Mouse (Mus musculus) heart, adult 2 months (tissue): ENCODE measurements at regions not wholly inside any gene's neighbourhood (a gene's known extent, or its start where the extent isn't known, plus 50 kb on each side); places are given as distances from the start of the nearest gene placed in this dataset.

Source experiments
- DNase-seq, 2 experiments: peaks; one replicate each; pipeline ENCODE4 v3.0.0; 2021
- H3K27ac ChIP-seq: fragments of 200-600 bp; 2 replicates; pipeline ENCODE4 v1.8.1; 2022
- H3K27me3 ChIP-seq: fragments of 200-500 bp; 2 replicates; pipeline ENCODE4 v1.6.1; 2012; ENCODE audit warnings: mild to moderate bottlenecking, low read length, inconsistent platforms, mixed read lengths; ENCODE audit not compliant: control insufficient read depth, insufficient read depth
- H3K36me3 ChIP-seq: fragments of 200-500 bp; 2 replicates; pipeline ENCODE4 v1.6.1; 2012; ENCODE audit warnings: low read length, inconsistent platforms; ENCODE audit not compliant: control insufficient read depth, insufficient read depth
- H3K4me1 ChIP-seq: fragments of 200-500 bp; 2 replicates; pipeline ENCODE4 v1.6.1; 2011; ENCODE audit warnings: low read length; ENCODE audit not compliant: control insufficient read depth, insufficient read depth
- H3K4me3 ChIP-seq: fragments of 200-600 bp; 2 replicates; pipeline ENCODE4 v1.8.1; 2022
- H3K79me2 ChIP-seq: fragments of 200-500 bp; replicated peaks from 2 replicates; pipeline ENCODE4 v1.6.1; 2012; ENCODE audit warnings: mild to moderate bottlenecking, inconsistent platforms, low read length, moderate library complexity, mixed read lengths; ENCODE audit not compliant: control insufficient read depth, insufficient read depth
- H3K9ac ChIP-seq: fragments of 200-500 bp; 2 replicates; pipeline ENCODE4 v1.6.1; 2012; ENCODE audit warnings: low read depth, mild to moderate bottlenecking, control low read depth, inconsistent platforms, low read length, mixed read lengths
- CTCF ChIP-seq: fragments of 200-600 bp; IDR thresholded peaks from 2 replicates; pipeline ENCODE4 v1.8.1; 2022; ENCODE audit warnings: antibody characterized with exemption, mild to moderate bottlenecking, moderate library complexity
- EP300 ChIP-seq: fragments of 200-500 bp; IDR thresholded peaks from 2 replicates; pipeline ENCODE4 v1.6.1; 2011; ENCODE audit warnings: low read depth, low read length, control low read depth; ENCODE audit not compliant: insufficient read depth
- POLR2A ChIP-seq: fragments of 200-500 bp; IDR thresholded peaks from 2 replicates; pipeline ENCODE4 v1.6.1; 2011; ENCODE audit warnings: mild to moderate bottlenecking, low read depth, low read length, control low read depth; ENCODE audit not compliant: insufficient read depth
- WGBS: fragments of 180-500 bp; shearing (Covaris S2); methylation state at CpG from one replicate; pipeline ENCODE4 v1.1.7; 2018; 5-methylcytosine and 5-hydroxymethylcytosine counted together
- intact Hi-C: fragments of 180-260 bp; cut with DNase I; formaldehyde crosslinking; loops from one replicate; pipeline ENCODE4 v1.15.1; 2025

DNA sequence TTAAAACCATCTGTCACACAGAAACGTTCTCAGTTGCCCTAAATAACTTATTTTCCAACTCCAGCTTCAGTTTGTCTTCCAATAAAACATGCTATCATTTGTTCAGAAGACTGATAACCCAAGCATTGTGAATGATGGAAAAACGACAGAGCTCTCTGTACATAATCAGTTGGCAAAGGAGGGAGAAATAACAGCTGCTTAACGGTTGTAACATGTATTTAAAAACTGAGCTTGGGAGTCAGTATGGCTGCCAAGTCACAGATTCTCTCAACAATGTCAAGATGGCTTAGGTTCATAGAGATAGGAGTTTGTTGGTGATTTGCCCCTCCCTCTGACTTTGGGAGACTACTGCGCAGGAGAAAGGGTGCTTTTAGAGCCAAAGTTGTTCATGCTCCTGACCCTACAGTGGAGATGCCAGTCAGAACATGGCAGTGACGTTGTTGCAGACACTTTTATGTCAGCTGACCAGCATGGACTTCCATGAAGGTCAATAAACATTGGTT lies 140.2 kb downstream of the Qpct start:
- no peak overlapping the region for H3K27ac ChIP-seq
- H3K4me1 ChIP-seq: no peaks in the 10 kb centered on the region
- intact Hi-C loops: no loop called here
- no peak overlapping the region for H3K9ac ChIP-seq
- no peak overlapping the region for H3K4me3 ChIP-seq
- H3K36me3 ChIP-seq: no peaks in the 10 kb centered on the region
- no peak for DNase-seq
- H3K27me3 ChIP-seq: no peaks in the 10 kb centered on the region
- 30% methylated on average over 5 of the region's 5 CpGs for WGBS
- TF ChIP-seq EP300: no peak
- no peak for TF ChIP-seq CTCF
- TF ChIP-seq POLR2A: no peak
- H3K79me2 ChIP-seq: no peaks in the 10 kb centered on the region

DNA sequence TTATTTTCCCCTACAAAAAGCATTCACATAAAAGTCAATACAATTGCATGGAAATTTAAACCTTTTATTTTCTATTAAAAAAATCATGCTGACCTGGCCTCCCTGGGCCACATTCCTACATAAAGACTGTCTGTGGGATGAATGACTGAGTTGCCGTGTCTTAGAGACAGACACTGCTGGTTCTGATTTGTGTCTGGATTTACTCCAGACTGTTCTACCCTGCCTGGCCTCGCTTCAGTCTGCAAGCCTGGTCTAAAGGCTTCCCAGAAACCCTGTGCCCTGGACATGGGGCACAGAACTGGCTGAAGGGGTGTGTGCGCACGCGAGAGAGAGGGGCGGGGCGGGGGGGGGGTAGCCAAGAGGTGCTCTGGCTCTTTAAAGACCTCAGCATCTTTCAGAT lies 136.6 kb downstream of the Qpct start:
- intact Hi-C loops: no loop called here
- no peaks in the 10 kb centered on the region for H3K79me2 ChIP-seq
- WGBS: 81% methylated on average over 7 of the region's 7 CpGs
- no peak overlapping the region for H3K27ac ChIP-seq
- DNase-seq: no peak
- H3K36me3 ChIP-seq: no peaks in the 10 kb centered on the region
- no peak overlapping the region for H3K9ac ChIP-seq
- H3K4me3 ChIP-seq: no peak overlapping the region
- TF ChIP-seq POLR2A (no peak), CTCF (no peak), EP300 (no peak)
- H3K4me1 ChIP-seq: no peaks in the 10 kb centered on the region
- no peaks in the 10 kb centered on the region for H3K27me3 ChIP-seq

DNA sequence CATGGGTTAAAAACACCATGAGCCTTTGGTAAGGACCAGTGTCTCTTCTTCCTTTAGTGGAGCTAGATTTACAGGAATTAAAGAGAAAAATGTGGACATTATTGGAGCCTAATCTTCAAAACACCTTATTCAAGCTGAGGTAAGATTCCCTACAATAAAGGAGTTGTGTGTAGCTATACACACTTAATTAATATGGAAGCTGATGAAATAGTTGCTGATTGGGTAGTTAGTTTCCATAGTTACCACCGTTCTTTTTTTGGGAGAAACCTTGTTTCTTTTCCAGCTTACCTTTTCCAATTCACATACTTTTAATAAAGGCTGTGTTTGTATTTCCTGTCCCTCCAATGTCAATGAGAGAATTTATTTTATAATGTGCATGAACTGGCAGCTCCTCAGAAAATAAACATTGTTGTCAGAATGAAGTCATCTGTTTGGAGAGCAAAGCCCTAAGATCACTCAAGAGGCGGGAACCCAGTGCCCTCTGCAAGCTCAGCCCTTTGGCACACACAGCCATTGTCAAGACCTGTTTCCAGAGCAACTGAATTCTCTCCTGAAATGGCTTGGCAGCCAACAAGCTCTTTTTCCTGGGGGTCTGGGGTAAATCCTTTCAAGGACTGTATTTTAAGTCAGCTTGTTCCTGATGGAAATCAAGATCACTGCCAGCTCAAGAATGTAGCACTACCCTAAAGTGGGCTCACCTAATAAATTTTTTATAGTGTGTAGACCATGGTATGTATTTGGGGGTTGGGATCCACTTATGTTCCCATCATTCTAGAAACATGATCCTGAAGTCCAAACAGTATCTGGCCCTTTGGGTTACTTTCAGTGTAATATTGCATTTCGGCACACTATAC lies 128.8 kb downstream of the Qpct start:
- no peaks in the 10 kb centered on the region for H3K79me2 ChIP-seq
- no peak for DNase-seq
- TF ChIP-seq EP300: no peak
- no peak for TF ChIP-seq POLR2A
- no peak for TF ChIP-seq CTCF
- WGBS: 73% methylated on average over 3 of the region's 3 CpGs
- no peak overlapping the region for H3K9ac ChIP-seq
- no peaks in the 10 kb centered on the region for H3K27me3 ChIP-seq
- no peak overlapping the region for H3K27ac ChIP-seq
- H3K36me3 ChIP-seq: no peaks in the 10 kb centered on the region
- H3K4me3 ChIP-seq: no peak overlapping the region
- intact Hi-C loops: no loop called here
- no peaks in the 10 kb centered on the region for H3K4me1 ChIP-seq

DNA sequence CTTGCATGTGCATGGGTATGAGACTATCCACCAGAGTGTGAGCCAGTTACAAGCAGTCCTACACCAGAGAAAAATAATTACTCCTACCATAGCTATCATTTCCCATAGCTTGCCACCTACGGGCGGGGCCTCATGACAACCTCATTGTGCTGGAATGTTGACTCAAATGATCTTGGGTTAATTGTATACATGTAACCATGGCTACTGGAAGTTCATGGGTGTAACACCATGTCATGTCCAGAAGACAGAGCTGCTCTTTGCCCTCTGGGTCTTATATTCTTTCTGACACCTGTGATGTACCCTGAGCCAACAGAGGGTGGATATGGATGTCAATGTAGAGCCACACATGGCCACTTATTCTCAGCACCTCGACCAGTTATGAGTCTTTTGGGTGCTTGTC lies 125.6 kb downstream of the Qpct start:
- intact Hi-C loops: no loop called here
- no peaks in the 10 kb centered on the region for H3K4me1 ChIP-seq
- H3K4me3 ChIP-seq: no peak overlapping the region

DNA sequence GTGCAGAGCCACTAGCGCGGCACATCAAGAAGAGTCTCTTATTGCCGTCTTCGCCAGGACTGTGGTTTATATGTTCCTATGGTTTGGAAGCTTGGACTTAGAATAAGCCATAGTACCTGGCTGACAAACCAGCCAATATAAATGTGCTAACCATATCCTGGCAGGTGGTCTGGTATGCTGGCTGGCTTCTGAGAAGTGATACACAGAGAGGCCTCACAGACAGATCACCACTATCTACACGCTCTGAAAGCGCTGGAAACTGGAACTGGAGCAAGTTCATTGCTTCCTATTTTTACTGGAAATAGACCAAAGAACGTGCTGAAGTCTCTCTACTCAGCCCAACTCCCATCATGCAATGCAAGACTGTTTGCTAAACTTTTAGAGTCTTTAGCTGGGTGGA lies 124.7 kb downstream of the Qpct start:
- 66% methylated on average over 7 of the region's 7 CpGs for WGBS
- Histone ChIP-seq H3K9ac (no peak overlapping the region), H3K27ac (no peak overlapping the region), H3K4me3 (no peak overlapping the region), H3K4me1 (no peaks in the 10 kb centered on the region), H3K79me2 (no peaks in the 10 kb centered on the region), H3K36me3 (no peaks in the 10 kb centered on the region), H3K27me3 (no peaks in the 10 kb centered on the region)
- DNase-seq: peak in 1 of 2 experiments; percentile 7
- intact Hi-C loops: no loop called here
- no peak for TF ChIP-seq CTCF
- no peak for TF ChIP-seq POLR2A
- TF ChIP-seq EP300: no peak

More for the DNA sequence above, 125.6 kb downstream of the Qpct start:
- TF ChIP-seq POLR2A (no peak), CTCF (no peak), EP300 (no peak)
- Histone ChIP-seq H3K36me3 (no peaks in the 10 kb centered on the region), H3K27ac (no peak overlapping the region), H3K27me3 (no peaks in the 10 kb centered on the region), H3K79me2 (no peaks in the 10 kb centered on the region), H3K9ac (no peak overlapping the region)
- WGBS: 69% methylated on average over 3 of the region's 3 CpGs
- no peak for DNase-seq

DNA sequence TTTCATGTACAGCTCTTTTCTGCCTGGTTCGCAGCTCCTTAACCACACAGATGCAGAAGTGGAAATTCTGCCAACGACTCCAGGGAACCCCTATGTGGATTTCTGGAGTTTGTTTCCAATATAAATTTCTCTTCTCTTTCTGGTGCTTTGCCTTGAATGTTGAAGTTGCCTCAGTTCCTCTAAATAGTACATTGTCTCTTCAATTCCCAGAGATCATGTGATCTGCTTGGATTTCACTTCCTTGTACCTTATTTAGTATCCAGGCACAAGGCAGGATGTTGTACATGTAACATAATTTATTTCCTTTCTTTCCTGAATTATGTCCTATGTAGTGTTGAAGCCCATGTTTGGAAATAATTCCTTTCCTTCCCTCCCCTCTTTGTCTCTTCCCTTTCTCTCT lies 123.7 kb downstream of the Qpct start:
- TF ChIP-seq POLR2A: no peak
- no peak for TF ChIP-seq CTCF
- TF ChIP-seq EP300: no peak
- Histone ChIP-seq H3K4me1 (no peaks in the 10 kb centered on the region), H3K27ac (no peak overlapping the region), H3K36me3 (no peaks in the 10 kb centered on the region), H3K9ac (no peak overlapping the region), H3K4me3 (no peak overlapping the region), H3K79me2 (no peaks in the 10 kb centered on the region), H3K27me3 (no peaks in the 10 kb centered on the region)
- no peak for DNase-seq
- WGBS: 82% methylated on average over 2 of the region's 2 CpGs
- intact Hi-C loops: no loop called here
